44 mouse cellular contexts compared by ENCODE assay signal in the genomic region with DNA sequence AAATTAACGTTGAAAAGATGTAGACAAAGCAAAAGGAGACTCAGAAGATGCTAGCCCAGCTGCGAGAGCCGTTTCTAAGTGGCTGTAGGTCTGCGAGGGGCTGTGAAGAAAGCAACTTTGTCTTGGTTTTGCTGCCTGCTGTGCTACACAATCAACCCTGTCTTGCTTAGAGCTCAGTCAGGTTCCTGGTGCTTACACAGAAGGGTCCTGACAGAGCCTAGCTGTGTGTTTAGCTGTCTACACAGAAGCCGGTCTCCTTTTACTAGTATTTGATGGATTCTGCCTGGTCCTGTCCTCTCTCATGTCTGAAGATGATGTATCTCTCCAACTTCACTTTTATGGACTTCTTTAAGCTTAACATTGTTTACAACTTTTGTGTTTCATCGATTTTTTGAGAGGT. TPM values are rescaled to one million over a fixed set of nuclear protein-coding genes. Genes with fewer than 3 reads are reported as not detected.
"Had no signal": no experiment of that assay in that cellular context is flagged by ENCODE, and none has a peak within 500 bp of the region (broad histone marks: within the 10 kb centered on the region; RNA-seq: fewer than 3 reads in every experiment).

No protein-coding gene starts in this region.

- H3K36me3 ChIP-seq: limb, embryonic 10.5 days; limb, embryonic 12.5 days; limb, embryonic 13.5 days; limb, embryonic 15.5 days; liver, embryonic 12.5 days; liver, embryonic 13.5 days; liver, embryonic 15.5 days; lung, embryonic 15.5 days; midbrain, embryonic 10.5 days; midbrain, embryonic 12.5 days; midbrain, embryonic 13.5 days; midbrain, embryonic 15.5 days; neural tube, embryonic 12.5 days had no signal

- DNase-seq: left cerebral cortex, postnatal 4 days; liver; liver, embryonic 13.5 days; liver, postnatal 0 days; lung, adult 18-20 months; lung, adult 2 months; lung, embryonic 14.5 days; lung, postnatal 10 days; lung, postnatal 14 days; lung, postnatal 36 days; lung, postnatal 4 days; midbrain, embryonic 14.5 days had no signal

- ATAC-seq: liver, embryonic 12.5 days; liver, postnatal 0 days; lung, postnatal 0 days; midbrain, embryonic 13.5 days; midbrain, embryonic 15.5 days; midbrain, embryonic 16.5 days had no signal

- H3K4me2 ChIP-seq: limb, embryonic 12.5 days; limb, embryonic 13.5 days; limb, embryonic 15.5 days; liver, embryonic 11.5 days; liver, embryonic 12.5 days; liver, embryonic 13.5 days; liver, embryonic 15.5 days; lung, embryonic 14.5 days; lung, embryonic 15.5 days; midbrain, embryonic 11.5 days; midbrain, embryonic 12.5 days; midbrain, embryonic 13.5 days; midbrain, embryonic 15.5 days; neural tube, embryonic 12.5 days had no signal

- H3K9ac ChIP-seq: limb, embryonic 12.5 days; limb, embryonic 13.5 days; limb, embryonic 15.5 days; liver, embryonic 12.5 days; liver, embryonic 13.5 days; liver, embryonic 14.5 days; liver, embryonic 15.5 days; liver, postnatal 0 days; lung, embryonic 14.5 days; lung, embryonic 15.5 days; midbrain, embryonic 12.5 days; midbrain, embryonic 13.5 days; midbrain, embryonic 15.5 days; neural tube, embryonic 12.5 days had no signal

- H3K27ac ChIP-seq: limb, embryonic 10.5 days; limb, embryonic 12.5 days; limb, embryonic 13.5 days; limb, embryonic 15.5 days; liver, embryonic 12.5 days; liver, embryonic 13.5 days; liver, embryonic 14.5 days; liver, embryonic 15.5 days; lung, embryonic 15.5 days; macrophage; midbrain, embryonic 10.5 days; midbrain, embryonic 12.5 days; midbrain, embryonic 13.5 days; midbrain, embryonic 15.5 days; neural tube, embryonic 12.5 days had no signal

- H3K4me3 ChIP-seq: limb, embryonic 10.5 days; limb, embryonic 12.5 days; limb, embryonic 13.5 days; limb, embryonic 15.5 days; liver, embryonic 12.5 days; liver, embryonic 13.5 days; liver, embryonic 15.5 days; lung, embryonic 15.5 days; megakaryocyte, embryonic 14.5 days; midbrain, embryonic 10.5 days; midbrain, embryonic 12.5 days; midbrain, embryonic 13.5 days; midbrain, embryonic 15.5 days; myocyte; neural tube, embryonic 12.5 days had no signal

- H3K27me3 ChIP-seq: limb, embryonic 12.5 days; limb, embryonic 13.5 days; limb, embryonic 15.5 days; liver, embryonic 12.5 days; liver, embryonic 13.5 days; liver, embryonic 15.5 days; lung, embryonic 15.5 days; midbrain, embryonic 12.5 days; midbrain, embryonic 13.5 days; midbrain, embryonic 15.5 days; neural tube, embryonic 12.5 days had no signal

- H3K9me3 ChIP-seq: limb, embryonic 10.5 days; limb, embryonic 12.5 days; limb, embryonic 13.5 days; limb, embryonic 15.5 days; liver, embryonic 12.5 days; liver, embryonic 13.5 days; liver, embryonic 15.5 days; lung, embryonic 15.5 days; midbrain, embryonic 10.5 days; midbrain, embryonic 12.5 days; midbrain, embryonic 13.5 days; midbrain, embryonic 15.5 days; neural tube, embryonic 12.5 days had no signal

- H3K4me1 ChIP-seq: limb, embryonic 10.5 days; limb, embryonic 12.5 days; limb, embryonic 13.5 days; limb, embryonic 15.5 days; liver, embryonic 13.5 days; liver, embryonic 15.5 days; lung, embryonic 15.5 days; megakaryocyte, embryonic 14.5 days; midbrain, embryonic 10.5 days; midbrain, embryonic 12.5 days; midbrain, embryonic 13.5 days; midbrain, embryonic 15.5 days; neural tube, embryonic 12.5 days had no signal

RNA-seq across cellular contexts. Expression of gene Dhrs2, which starts 33.6 kb away (rescaled TPM):
- total RNA-seq: left cerebral cortex, postnatal 10 days; left cerebral cortex, postnatal 14 days; left cerebral cortex, postnatal 25 days; left cerebral cortex, postnatal 36 days; left cerebral cortex, postnatal 4 days; liver, adult 2 months; megakaryocyte progenitor cell, adult 5-6 weeks; megakaryocyte, adult 5-6 weeks; megakaryocyte-erythroid progenitor cell, adult 5-6 weeks; monocyte, adult 5-6 weeks had no signal
- polyA plus RNA-seq: limb, embryonic 10.5 days; limb, embryonic 11.5 days; liver, adult 2 months; liver, embryonic 11.5 days; liver, embryonic 12.5 days; liver, embryonic 13.5 days; liver, embryonic 15.5 days; liver, embryonic 16.5 days; liver, postnatal 0 days; lung, adult 2 months; lung, embryonic 15.5 days; macrophage; midbrain, embryonic 10.5 days; midbrain, embryonic 11.5 days; myocyte; neural tube, embryonic 11.5 days had no signal
